Mouse (Mus musculus) G1E (cell line): Measurements from ENCODE around the gene Wnt6. TPM values are rescaled to one million over a fixed set of nuclear protein-coding genes. Genes with fewer than 3 reads are reported as not detected.
"Not testable (repeated sequence)": the region's sequence is repeated elsewhere in the genome, so short reads cannot be mapped to it uniquely, and the experiment has no call there.

Source experiments
- ATAC-seq: 2 replicates; pipeline ENCODE4 v1.8.0; 2016; ENCODE audit warnings: mild to moderate bottlenecking; ENCODE audit not compliant: insufficient number of reproducible peaks, poor library complexity, low FRiP score, severe bottlenecking; ENCODE audit errors: extremely low read depth
- DNase-seq: peaks from one replicate; pipeline ENCODE4 v3.0.0; 2012; ENCODE audit warnings: low spot score
- H3K27me3 ChIP-seq: 2 replicates; pipeline ENCODE4 v1.6.1; 2012; ENCODE audit warnings: mild to moderate bottlenecking, low read length, inconsistent platforms; ENCODE audit not compliant: insufficient read depth
- H3K36me3 ChIP-seq: replicated peaks from 2 replicates; pipeline ENCODE3; 2012; ENCODE audit warnings: mild to moderate bottlenecking, inconsistent platforms
- H3K4me1 ChIP-seq: 2 replicates; pipeline ENCODE4 v1.6.1; 2012; ENCODE audit warnings: low read depth, low read length, inconsistent platforms, mixed read lengths; ENCODE audit not compliant: insufficient read depth
- H3K4me3 ChIP-seq: 2 replicates; pipeline ENCODE4 v1.5.1; 2012; ENCODE audit warnings: low read depth, mild to moderate bottlenecking, inconsistent platforms, low read length, moderate library complexity, mixed read lengths
- H3K9me3 ChIP-seq: replicated peaks from 2 replicates; pipeline ENCODE4 v1.6.1; 2012; ENCODE audit warnings: inconsistent platforms
- CTCF ChIP-seq: IDR thresholded peaks from 2 replicates; pipeline ENCODE4 v1.5.1; 2012; ENCODE audit warnings: low read depth, low read length, inconsistent platforms, mixed read lengths
- GATA1 ChIP-seq: IDR thresholded peaks from 2 replicates; pipeline ENCODE4 v1.6.1; 2012; ENCODE audit warnings: borderline replicate concordance, low read length, inconsistent platforms, mixed read lengths
- GATA2 ChIP-seq: IDR thresholded peaks from 2 replicates; pipeline ENCODE4 v1.6.1; 2012; ENCODE audit warnings: low read depth, low read length, inconsistent platforms, borderline replicate concordance
- POLR2AphosphoS5 ChIP-seq: IDR thresholded peaks from 2 replicates; pipeline ENCODE4 v1.6.1; 2012; ENCODE audit warnings: low read depth, low read length, inconsistent platforms; ENCODE audit not compliant: insufficient replicate concordance
- TAL1 ChIP-seq: conservative IDR thresholded peaks from 2 replicates; pipeline ENCODE4 v1.6.1; 2012; ENCODE audit warnings: low read depth, low read length, inconsistent platforms, mixed read lengths
- polyA plus RNA-seq: library from polyadenylated mRNA; stranded (reverse); fragments of >175 nt; gene quantifications from 2 replicates; pipeline ENCODE4 v1.2.3, GENCODE M21; 2012
- total RNA-seq, 2 experiments: library from RNA; stranded (forward) in 1 of 2; stranded (reverse) in 1 of 2; fragments of 200-1000 nt in 1 of 2; fragments of >200 nt in 1 of 2; fragmentation: Nextera tagmentation in 1 of 2; gene quantifications; 2 replicates each; pipeline ENCODE4 v1.2.3; 2014 to 2017

The Wnt6 gene
- total and polyA plus RNA-seq, 3 experiments, result not detected

DNA sequence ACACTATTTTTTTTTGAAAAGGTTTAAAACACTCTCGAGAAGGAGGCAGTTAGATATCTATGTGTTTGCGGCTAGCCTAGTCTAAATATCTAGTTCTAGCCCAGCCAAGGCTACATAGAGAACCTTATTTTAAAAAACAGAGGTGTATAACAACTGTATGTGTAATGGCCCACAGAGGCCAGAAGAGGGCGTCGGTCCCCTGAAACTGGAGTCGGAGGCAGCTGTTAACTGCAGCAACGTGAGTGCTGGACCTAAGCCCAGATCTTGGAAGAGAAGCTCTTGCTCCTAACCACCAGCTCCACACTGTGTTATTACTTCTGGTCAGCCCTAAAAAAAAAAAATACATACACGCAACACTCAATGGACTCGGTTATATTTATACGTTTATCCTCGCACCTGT lies 37.3 kb downstream of the Wnt6 start:
- Histone ChIP-seq H3K4me1 (peaks cover 6% of the 10 kb centered on the region), H3K27me3 (peaks cover 47% of the 10 kb centered on the region)

DNA sequence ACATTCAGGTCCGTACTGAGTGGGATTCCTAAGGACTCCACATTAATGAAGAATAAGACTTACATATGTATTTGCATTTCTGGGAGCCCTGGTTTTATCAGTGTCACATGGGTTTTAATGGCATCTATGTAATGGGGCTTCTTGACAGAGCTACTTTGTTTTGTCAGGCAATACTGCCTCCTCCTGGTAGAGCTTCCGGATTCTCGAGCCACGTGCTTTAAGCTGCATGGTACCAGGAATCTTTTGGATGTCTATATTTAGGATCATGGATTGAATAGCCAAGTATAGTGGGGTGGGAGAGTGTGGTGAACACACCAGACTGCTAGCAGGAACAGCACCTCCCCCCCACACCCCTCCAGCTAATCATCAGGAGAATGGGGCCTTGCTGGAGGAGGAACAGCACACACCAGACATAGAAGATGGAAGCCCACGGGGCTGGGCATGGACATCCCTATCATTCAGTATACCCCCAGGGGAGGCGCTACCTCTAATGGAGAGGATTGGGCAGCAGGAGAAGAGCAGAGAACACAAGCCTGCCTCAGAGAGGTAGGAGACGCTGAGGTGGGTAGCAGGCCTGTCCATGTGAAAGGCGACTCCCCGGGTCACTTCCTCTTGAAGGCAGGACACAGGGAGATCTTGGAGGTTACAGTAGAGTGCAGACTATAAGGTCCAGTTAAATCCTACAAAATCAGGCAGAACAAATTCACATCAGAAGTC lies 43.4 kb downstream of the Wnt6 start:
- no peak overlapping the region for H3K4me3 ChIP-seq
- peaks cover 11% of the 10 kb centered on the region for H3K4me1 ChIP-seq

More for the DNA sequence above, 37.3 kb downstream of the Wnt6 start:
- DNase-seq, result no peak
- TF ChIP-seq CTCF (0 out of 2 replicates have a peak, but pooled peaks have one; percentile 5), POLR2AphosphoS5 (no peak), GATA1 (no peak), TAL1 (no peak), GATA2 (no peak)
- Histone ChIP-seq H3K4me3 (no peak overlapping the region), H3K9me3 (no peaks in the 10 kb centered on the region), H3K36me3 (no peaks in the 10 kb centered on the region)
- no peak for ATAC-seq

GRCm38 (mm10) chr1:74815965-74816364 lies 44.3 kb downstream of the Wnt6 start:
- H3K27me3 ChIP-seq, DNase-seq, H3K9me3 ChIP-seq, ATAC-seq, H3K36me3 ChIP-seq, H3K4me3 ChIP-seq: not testable (repeated sequence)
- H3K4me1 ChIP-seq, result peaks cover 11% of the 10 kb centered on the region

More for the DNA sequence above, 43.4 kb downstream of the Wnt6 start:
- DNase-seq, result no peak
- Histone ChIP-seq H3K27me3 (0 out of 2 replicates have a peak, but pooled peaks cover 4% of the 10 kb centered on the region), H3K36me3 (peaks cover 3% of the 10 kb centered on the region), H3K9me3 (no peaks in the 10 kb centered on the region)
- TF ChIP-seq GATA1 (no peak), GATA2 (no peak)
- ATAC-seq, result no peak

- Histone ChIP-seq H3K9me3 (no peaks in the 10 kb centered on the region), H3K36me3 (peaks cover 3% of the 10 kb centered on the region), H3K4me3 (peak overlapping the region; percentile 72), H3K27me3 (0 out of 2 replicates have a peak, but pooled peaks cover 4% of the 10 kb centered on the region), H3K4me1 (peaks cover 11% of the 10 kb centered on the region)
- ATAC-seq (peak; percentile 84), DNase-seq (peak; percentile 91)
- TF ChIP-seq GATA1, result no peak
- no peak for TF ChIP-seq GATA2
- TF ChIP-seq TAL1, result no peak
These were observed 45.0 kb downstream of the Wnt6 start for GRCm38 (mm10) chr1:74816612-74817199.

DNA sequence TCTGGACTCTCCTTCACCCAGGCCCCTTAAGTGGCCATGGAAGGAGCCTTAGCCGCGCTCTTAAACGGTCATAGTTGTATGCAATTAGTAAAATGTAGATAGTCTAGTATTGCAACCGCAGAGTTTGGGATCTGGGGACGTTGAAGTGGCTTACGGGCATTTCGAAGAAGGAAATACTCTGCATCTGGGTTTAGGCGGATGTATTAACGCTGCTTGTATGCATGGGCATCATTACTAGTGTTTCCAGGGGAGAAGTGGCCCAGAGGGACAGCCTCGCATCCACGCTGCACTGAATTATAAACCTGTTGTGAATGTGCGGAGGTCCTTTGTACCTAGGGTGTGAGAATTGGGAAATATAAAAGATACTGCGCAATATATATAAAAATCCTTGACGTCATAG lies 45.5 kb downstream of the Wnt6 start:
- ATAC-seq (no peak), DNase-seq (no peak)
- Histone ChIP-seq H3K4me1 (peaks cover 11% of the 10 kb centered on the region), H3K4me3 (peak overlapping the region; percentile 72), H3K9me3 (no peaks in the 10 kb centered on the region), H3K36me3 (peaks cover 3% of the 10 kb centered on the region), H3K27me3 (0 out of 2 replicates have a peak, but pooled peaks cover 4% of the 10 kb centered on the region)
- TF ChIP-seq TAL1 (no peak), GATA2 (no peak), CTCF (no peak), GATA1 (no peak), POLR2AphosphoS5 (no peak)

DNA sequence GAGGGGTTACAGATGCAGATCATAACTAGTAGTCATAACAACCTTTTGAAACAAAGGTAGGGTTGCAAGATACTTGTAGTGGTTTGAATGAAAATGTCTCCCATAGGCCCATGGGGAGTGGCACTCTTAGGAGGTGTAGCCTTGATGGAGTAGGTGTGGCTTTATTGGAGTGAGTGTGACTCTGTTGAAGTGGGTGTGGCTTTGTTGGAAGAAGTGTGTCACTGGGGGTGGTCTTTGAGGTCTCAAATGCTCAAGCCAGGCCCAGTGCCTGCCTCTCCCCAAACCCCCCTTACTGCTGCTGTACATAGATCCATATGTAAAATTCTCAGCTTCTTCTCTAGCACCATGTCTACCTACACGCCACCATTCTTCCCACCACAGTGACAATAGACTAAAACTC lies 46.8 kb downstream of the Wnt6 start:
- Histone ChIP-seq H3K4me1 (peaks cover 11% of the 10 kb centered on the region), H3K9me3 (no peaks in the 10 kb centered on the region), H3K36me3 (peaks cover 3% of the 10 kb centered on the region), H3K4me3 (no peak overlapping the region), H3K27me3 (0 out of 2 replicates have a peak, but pooled peaks cover 4% of the 10 kb centered on the region)
- no peak for DNase-seq
- ATAC-seq, result no peak
- TF ChIP-seq TAL1, result no peak
- TF ChIP-seq POLR2AphosphoS5, result no peak
- no peak for TF ChIP-seq GATA2
- TF ChIP-seq CTCF, result no peak
- TF ChIP-seq GATA1, result no peak

- H3K4me3 ChIP-seq, ATAC-seq, H3K9me3 ChIP-seq, H3K4me1 ChIP-seq, DNase-seq, H3K27me3 ChIP-seq, H3K36me3 ChIP-seq: not testable (repeated sequence)
These were observed 51.9 kb downstream of the Wnt6 start for GRCm38 (mm10) chr1:74823598-74823997.
